Mouse (Mus musculus): ENCODE results near the gene Nedd9.

DNA sequence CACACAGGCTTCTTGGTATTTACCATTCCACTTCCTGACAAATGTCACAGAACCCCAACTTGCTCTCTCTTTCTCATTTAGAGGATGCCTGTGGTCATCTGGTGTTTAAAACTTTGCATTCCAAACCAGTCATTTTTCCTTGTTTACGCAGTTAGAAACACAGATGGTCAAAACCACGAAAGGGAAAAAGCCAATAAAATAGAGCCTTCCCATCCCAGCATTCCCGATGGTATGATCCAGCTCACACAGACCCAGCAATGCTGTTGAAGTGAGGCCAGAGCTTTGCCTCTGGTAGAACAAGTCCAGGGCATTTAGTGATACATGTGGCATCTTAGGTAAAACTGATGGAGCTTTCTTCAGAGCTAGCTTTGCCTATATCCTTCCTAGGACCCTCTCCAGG is 165.7 kb downstream of the Nedd9 start:
- TF ChIP-seq EP300 (IDR thresholded peaks at IDR 0.05; ENCODE audit: low read depth): no peak
- no peak for TF ChIP-seq CTCF (IDR thresholded peaks at IDR 0.05; ENCODE audit: low read depth)

All from heart, postnatal 0 days (tissue).